ENCODE assay signal across 20 mouse cellular contexts in genomic region chr6:49961166-49961565, GRCm38 (mm10).
DNase-seq lines count a peak whose midpoint lies in the region; ATAC-seq lines count a peak whose summit lies in the region.
"Had no signal": no experiment of that assay in that cellular context is flagged by ENCODE, and none has a peak within 500 bp of the region (broad histone marks: within the 10 kb centered on the region; RNA-seq: fewer than 3 reads in every experiment).

No protein-coding gene starts in this region.

- intact Hi-C loops in heart, postnatal 36 days (cut with DNase I) = no loop called here

- DNase-seq in frontal cortex, postnatal 25 days (ENCODE audit: low spot score in 2 of 2) = no peak
- peak; percentile 64 for DNase-seq in heart, adult 11 months
- DNase-seq in heart, postnatal 36 days = no peak
- peak; percentile 57 for DNase-seq in brain, adult 2 months (ENCODE audit: low read depth, low spot score)
- DNase-seq in embryo, embryonic 10 days (ENCODE audit: low spot score) = no peak
- DNase-seq: adrenal gland, adult 2 months; adrenal gland, adult 8-10 months; adrenal gland, postnatal 10 days; adrenal gland, postnatal 14 days; adrenal gland, postnatal 25 days; adrenal gland, postnatal 36 days; B cell, adult 2 months; cerebellum, adult 11 months; cerebellum, adult 11-12 months; cerebellum, adult 18-20 months; cerebellum, adult 2 months had no signal

- peak; percentile 46; the same call in 1 of the 2 replicates for ATAC-seq in frontal cortex, adult (ENCODE audit: low TSS enrichment)
- ATAC-seq: activated CD4-positive, CD25-positive, alpha-beta regulatory T cell, adult 4 months; CD4-positive, CD25-positive, alpha-beta regulatory T cell, adult 4 months; Patski had no signal

Comparison
In these comparisons a context has a peak if more than half of its experiments do, and no peak if none do; other contexts are left out.
1. DNase-seq: peak in heart, adult 11 months (single experiment) and brain, adult 2 months (single experiment); none in frontal cortex, postnatal 25 days (0 of 2), heart, postnatal 36 days (0 of 2) and embryo, embryonic 10 days (single experiment).